Mouse (Mus musculus) heart, embryonic 11.5 days (tissue): ENCODE measurements at regions not wholly inside any gene's neighbourhood (a gene's known extent, or its start where the extent isn't known, plus 50 kb on each side); places are given as distances from the start of the nearest gene placed in this dataset.

Experiments
- ATAC-seq: fragments of 200-750 bp; cut with Nextera tagmentation; replicated peaks from 2 replicates; pipeline ENCODE4 v1.8.0; 2017; ENCODE audit warnings: moderate library complexity; ENCODE audit not compliant: insufficient number of reproducible peaks, low FRiP score, low TSS enrichment
- H3K27ac ChIP-seq: fragments of 300-500 bp; sonication (generic); 2 replicates; pipeline ENCODE4 v1.5.1; 2014; ENCODE audit warnings: mild to moderate bottlenecking, low read depth, low read length
- H3K27me3 ChIP-seq: fragments of 300-500 bp; sonication (generic); 2 replicates; pipeline ENCODE4 v1.6.1; 2014; ENCODE audit warnings: mild to moderate bottlenecking, low read length, mixed read lengths; ENCODE audit not compliant: control insufficient read depth, insufficient read depth
- H3K36me3 ChIP-seq: fragments of 300-500 bp; sonication (generic); 2 replicates; pipeline ENCODE4 v1.6.1; 2014; ENCODE audit warnings: mild to moderate bottlenecking, low read length, moderate library complexity, mixed read lengths; ENCODE audit not compliant: control insufficient read depth, insufficient read depth
- H3K4me1 ChIP-seq: fragments of 300-500 bp; sonication (generic); 2 replicates; pipeline ENCODE4 v1.6.1; 2014; ENCODE audit warnings: low read length; ENCODE audit not compliant: control insufficient read depth, insufficient read depth
- H3K4me2 ChIP-seq: fragments of 300-500 bp; sonication (generic); 2 replicates; pipeline ENCODE4 v1.6.1; 2014; ENCODE audit warnings: mild to moderate bottlenecking, moderate library complexity
- H3K4me3 ChIP-seq: fragments of 300-500 bp; sonication (generic); 2 replicates; pipeline ENCODE4 v1.5.1; 2014; ENCODE audit warnings: low read depth, low read length
- H3K9ac ChIP-seq: fragments of 300-500 bp; sonication (generic); 2 replicates; pipeline ENCODE4 v1.6.1; 2014; ENCODE audit warnings: mild to moderate bottlenecking, low read depth, low read length, moderate library complexity
- H3K9me3 ChIP-seq: fragments of 300-500 bp; sonication (generic); replicated peaks from 2 replicates; pipeline ENCODE4 v1.6.1; 2016; ENCODE audit warnings: low read length; ENCODE audit not compliant: control insufficient read depth
- WGBS: fragments of 180-500 bp; shearing (Covaris S2); extraction: QIAGEN DNeasy Blood & Tissue Kit; methylation state at CpG from one replicate; pipeline ENCODE4 v1.1.7; 2014; ENCODE audit not compliant: insufficient replicate concordance; 5-methylcytosine and 5-hydroxymethylcytosine counted together

DNA sequence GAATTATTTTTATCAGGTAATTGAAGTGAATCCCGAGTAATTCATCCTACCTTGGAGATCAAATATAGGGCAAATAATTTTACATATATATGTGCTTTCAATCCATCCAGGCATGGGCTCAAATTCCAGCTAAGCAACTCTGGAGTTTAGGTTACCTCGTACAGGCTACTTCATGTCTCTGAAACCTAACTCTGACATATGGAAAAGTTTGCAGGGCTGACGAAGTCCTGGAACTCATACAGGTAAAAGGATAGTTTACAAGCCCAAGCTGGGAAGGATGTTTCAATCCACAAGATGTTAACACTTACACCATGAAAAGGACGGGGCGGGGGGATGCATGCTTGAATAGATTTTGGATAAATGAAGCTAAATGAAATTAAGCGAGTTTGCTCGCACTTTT is 235.9 kb upstream of the Tbx3 start:
- H3K36me3 ChIP-seq, result no peaks in the 10 kb centered on the region
- no peaks in the 10 kb centered on the region; the same call in 1 of the 2 replicates for H3K9me3 ChIP-seq
- no peak overlapping the region for H3K27ac ChIP-seq
- no peak overlapping the region for H3K4me2 ChIP-seq
- H3K9ac ChIP-seq, result no peak overlapping the region
- no peak for ATAC-seq
- H3K27me3 ChIP-seq, result no peaks in the 10 kb centered on the region
- 58% methylated on average over 7 of the region's 7 CpGs for WGBS
- no peak overlapping the region for H3K4me3 ChIP-seq
- H3K4me1 ChIP-seq, result no peaks in the 10 kb centered on the region

DNA sequence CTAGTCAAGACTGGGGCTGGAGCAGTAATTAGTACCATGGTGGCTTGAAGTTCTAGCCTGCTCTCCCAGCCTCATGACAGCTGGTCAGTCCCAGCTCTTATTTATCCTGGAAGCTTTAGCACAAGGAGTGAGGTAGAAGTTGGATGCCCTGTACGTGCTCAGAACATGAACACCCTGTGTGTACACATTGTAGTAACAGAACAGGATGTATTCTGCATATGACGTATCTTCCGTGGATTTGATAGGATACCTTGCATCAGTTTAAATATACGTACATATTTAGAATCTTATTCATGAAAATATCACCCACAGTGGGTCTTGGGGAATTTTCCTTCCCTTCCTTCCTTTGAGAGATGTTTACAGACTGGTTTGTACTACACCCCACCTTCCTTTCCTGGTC is 222.0 kb upstream of the Tbx3 start:
- Histone ChIP-seq H3K9ac (no peak overlapping the region), H3K27me3 (no peaks in the 10 kb centered on the region), H3K9me3 (no peaks in the 10 kb centered on the region), H3K4me3 (no peak overlapping the region), H3K4me1 (peaks cover 9% of the 10 kb centered on the region), H3K36me3 (no peaks in the 10 kb centered on the region), H3K27ac (no peak overlapping the region), H3K4me2 (no peak overlapping the region)
- ATAC-seq, result no peak
- 83% methylated on average over 4 of the region's 4 CpGs for WGBS

DNA sequence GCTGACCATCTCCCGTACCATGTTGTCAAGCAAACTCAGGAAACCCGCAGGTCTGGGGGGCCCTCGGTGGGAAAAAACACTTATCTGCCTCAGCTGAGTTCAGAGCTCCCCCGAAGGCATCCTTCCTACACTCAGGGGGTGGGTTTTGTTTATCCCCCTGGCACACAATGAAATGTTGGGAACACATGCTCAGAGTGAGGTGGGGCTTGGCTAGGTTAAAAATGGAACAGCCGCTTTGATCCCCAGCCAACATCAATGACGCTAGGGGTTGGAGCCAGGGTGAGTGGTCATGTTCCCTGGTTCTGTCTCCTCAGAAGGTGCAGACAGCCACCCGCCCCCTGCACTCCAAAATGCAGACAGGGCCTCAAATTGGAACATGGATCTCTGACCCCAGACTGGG is 221.3 kb upstream of the Tbx3 start:
- H3K27ac ChIP-seq, result peak overlapping the region; percentile 43; the same call in 1 of the 2 replicates
- H3K4me2 ChIP-seq, result peak overlapping the region; percentile 36
- H3K27me3 ChIP-seq, result no peaks in the 10 kb centered on the region
- WGBS, result 36% methylated on average over 7 of the region's 7 CpGs
- H3K4me3 ChIP-seq, result no peak overlapping the region
- ATAC-seq, result peak; percentile 42; the same call in 1 of the 2 replicates
- peaks cover 9% of the 10 kb centered on the region for H3K4me1 ChIP-seq
- no peak overlapping the region for H3K9ac ChIP-seq
- H3K9me3 ChIP-seq, result no peaks in the 10 kb centered on the region
- H3K36me3 ChIP-seq, result no peaks in the 10 kb centered on the region

DNA sequence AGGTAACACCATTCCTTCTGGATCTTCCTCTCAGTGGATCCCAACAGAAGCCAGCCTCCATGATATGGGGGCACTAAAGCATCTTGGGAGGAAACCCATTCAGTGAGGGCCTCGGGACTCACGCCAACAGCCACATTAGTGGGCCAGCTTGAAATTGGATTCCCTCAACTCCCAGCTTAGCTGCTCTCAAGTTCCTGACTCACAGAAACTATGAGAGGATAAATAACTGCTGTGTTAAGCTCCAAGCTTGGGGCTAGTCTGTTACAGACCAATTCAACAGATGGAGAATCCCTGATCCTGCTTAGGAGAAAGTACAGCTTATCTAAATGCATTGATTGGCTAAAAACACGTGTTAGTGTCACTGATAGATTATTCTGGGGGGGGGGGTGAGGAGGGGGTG is 210.7 kb upstream of the Tbx3 start:
- H3K4me3 ChIP-seq, result no peak overlapping the region
- no peaks in the 10 kb centered on the region for H3K36me3 ChIP-seq
- no peak overlapping the region for H3K27ac ChIP-seq
- no peak for ATAC-seq
- no peaks in the 10 kb centered on the region for H3K9me3 ChIP-seq
- H3K27me3 ChIP-seq, result 0 out of 2 replicates have a peak, but pooled peaks cover 2% of the 10 kb centered on the region
- no peak overlapping the region for H3K4me2 ChIP-seq
- no peak overlapping the region for H3K9ac ChIP-seq
- 57% methylated on average over 3 of the region's 3 CpGs for WGBS
- H3K4me1 ChIP-seq, result 0 out of 2 replicates have a peak, but pooled peaks cover 5% of the 10 kb centered on the region

DNA sequence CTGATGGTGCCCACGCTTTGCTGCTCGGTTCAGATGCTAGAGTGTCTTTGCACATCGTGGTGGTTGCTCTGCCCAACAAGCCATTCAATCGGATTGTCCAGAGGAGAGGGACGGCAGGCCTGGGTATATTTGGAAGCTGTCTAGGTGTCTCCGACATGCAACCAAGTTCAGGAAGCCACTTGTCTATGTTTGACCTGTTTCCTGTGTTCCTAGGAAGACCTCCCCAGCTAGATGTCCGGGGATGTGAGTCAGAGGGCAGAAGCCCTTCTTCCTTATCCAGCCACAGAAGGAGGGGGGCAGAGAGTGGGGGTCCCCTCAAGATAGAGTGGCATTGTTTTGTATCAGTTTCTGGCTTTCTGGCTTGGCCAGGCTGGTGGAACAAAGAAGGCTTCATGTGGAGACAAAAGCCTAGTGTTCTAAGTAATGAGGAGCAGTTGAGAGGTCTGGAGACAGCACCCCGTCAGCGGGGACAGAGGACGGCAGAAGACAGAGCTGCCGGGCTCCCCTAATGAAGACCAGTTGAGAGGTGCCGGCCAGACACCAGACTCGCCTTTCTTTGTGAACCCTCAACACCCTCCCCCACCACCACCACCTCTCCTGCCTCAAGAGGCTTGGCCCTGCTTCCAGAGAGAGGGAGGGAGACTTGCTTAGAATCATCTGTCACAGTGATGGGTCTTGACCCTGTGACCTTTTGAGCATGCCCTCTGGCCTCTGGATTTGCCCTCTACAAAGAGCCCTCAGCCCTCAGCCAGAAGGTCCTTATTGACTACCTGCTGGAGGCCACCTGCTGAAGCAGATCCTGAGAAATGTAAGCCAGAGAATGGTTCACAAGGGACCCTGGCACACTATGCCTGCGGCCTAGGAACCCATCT is 207.6 kb upstream of the Tbx3 start:
- Histone ChIP-seq H3K9ac (no peak overlapping the region), H3K4me3 (no peak overlapping the region), H3K4me1 (0 out of 2 replicates have a peak, but pooled peaks cover 5% of the 10 kb centered on the region), H3K27me3 (no peaks in the 10 kb centered on the region), H3K27ac (no peak overlapping the region), H3K36me3 (no peaks in the 10 kb centered on the region), H3K9me3 (no peaks in the 10 kb centered on the region), H3K4me2 (no peak overlapping the region)
- WGBS, result 46% methylated on average over 14 of the region's 14 CpGs
- ATAC-seq, result no peak

DNA sequence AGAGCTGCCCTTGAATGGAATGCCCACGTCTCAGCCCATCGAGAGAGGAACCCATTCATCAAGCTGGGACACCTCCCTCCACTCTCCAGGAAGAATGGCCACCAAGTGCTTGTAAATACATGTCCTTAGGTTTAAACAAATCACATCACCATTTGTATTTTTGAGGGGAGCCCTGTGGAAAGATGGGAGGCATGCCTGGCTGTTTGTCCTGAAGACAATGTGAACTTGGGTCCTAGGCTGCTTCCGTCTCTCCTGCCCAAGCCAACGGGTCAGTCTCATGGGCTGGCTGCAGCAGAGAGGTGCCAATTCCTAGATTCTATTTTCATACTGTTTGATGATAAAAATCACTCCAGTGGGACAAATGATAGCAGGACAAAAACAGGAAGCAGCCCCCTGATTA is 205.9 kb upstream of the Tbx3 start:
- Histone ChIP-seq H3K4me2 (no peak overlapping the region), H3K36me3 (no peaks in the 10 kb centered on the region), H3K4me3 (no peak overlapping the region), H3K9me3 (no peaks in the 10 kb centered on the region), H3K27me3 (no peaks in the 10 kb centered on the region), H3K9ac (no peak overlapping the region), H3K4me1 (0 out of 2 replicates have a peak, but pooled peaks cover 5% of the 10 kb centered on the region), H3K27ac (no peak overlapping the region)
- no peak for ATAC-seq
- WGBS, result 53% methylated on average over 4 of the region's 4 CpGs

DNA sequence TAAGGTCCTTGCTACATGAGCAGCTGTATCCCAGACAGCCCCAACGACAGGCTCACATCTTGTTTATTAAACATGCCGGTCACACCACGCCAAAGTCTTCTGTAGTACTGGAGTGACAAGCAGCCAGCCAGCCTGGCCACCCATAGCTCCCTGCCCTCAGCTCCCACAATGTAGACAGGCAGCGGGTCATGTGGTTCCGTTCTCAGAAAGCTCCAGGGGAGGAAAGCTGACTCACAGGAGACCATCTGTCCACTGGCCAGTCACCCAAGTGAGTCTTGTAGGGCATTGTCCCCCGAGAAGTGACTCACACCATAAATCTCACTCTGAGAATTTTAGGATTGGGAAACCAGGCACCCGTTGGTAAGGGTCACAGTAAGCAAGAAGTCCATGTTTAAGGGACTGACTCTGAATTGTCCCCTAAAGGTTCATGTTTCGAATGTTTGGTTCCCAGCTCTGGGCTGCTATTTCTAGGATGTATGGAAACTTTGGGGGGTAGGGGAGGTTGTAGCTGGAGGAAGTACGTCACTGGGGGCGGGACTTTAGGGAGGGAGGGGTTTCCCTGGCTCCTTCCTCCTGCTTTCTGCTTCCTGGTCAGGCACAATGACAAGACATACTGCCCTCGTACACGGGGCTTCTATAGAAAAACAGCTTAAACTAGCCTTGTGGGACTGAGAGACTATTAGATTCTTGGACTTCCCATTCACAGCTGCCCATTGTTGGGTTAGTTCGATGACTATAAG is 203.0 kb upstream of the Tbx3 start:
- H3K9me3 ChIP-seq, result no peaks in the 10 kb centered on the region
- WGBS, result 78% methylated on average over 13 of the region's 13 CpGs
- H3K36me3 ChIP-seq, result no peaks in the 10 kb centered on the region
- H3K9ac ChIP-seq, result no peak overlapping the region
- H3K4me1 ChIP-seq, result 0 out of 2 replicates have a peak, but pooled peaks cover 5% of the 10 kb centered on the region
- no peaks in the 10 kb centered on the region for H3K27me3 ChIP-seq
- no peak overlapping the region for H3K4me3 ChIP-seq
- H3K27ac ChIP-seq, result no peak overlapping the region
- H3K4me2 ChIP-seq, result no peak overlapping the region
- no peak for ATAC-seq

DNA sequence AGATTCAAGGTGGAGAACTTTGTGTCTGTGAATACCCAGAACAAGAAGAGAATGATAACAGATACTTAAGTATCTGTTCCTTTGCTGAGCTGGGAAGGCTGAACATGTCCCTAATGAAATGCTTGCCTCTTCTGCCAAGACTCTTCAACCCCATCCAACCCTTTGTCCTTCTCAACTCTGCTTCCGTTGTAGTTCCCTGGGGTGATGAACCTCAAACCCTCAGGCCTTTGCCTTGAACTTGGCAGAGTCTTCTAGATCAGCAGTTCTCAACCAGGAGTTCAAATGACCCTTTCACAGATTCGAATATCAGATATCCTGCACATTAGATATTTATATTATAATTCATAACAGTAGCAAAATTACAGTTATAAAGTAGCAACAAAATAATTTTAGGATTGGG is 192.5 kb upstream of the Tbx3 start:
- H3K4me1 ChIP-seq, result no peaks in the 10 kb centered on the region
- no peaks in the 10 kb centered on the region for H3K9me3 ChIP-seq
- ATAC-seq, result no peak
- H3K9ac ChIP-seq, result no peak overlapping the region
- 0 out of 2 replicates have a peak, but pooled peaks cover 3% of the 10 kb centered on the region for H3K27me3 ChIP-seq
- WGBS, result 83% methylated on average over 2 of the region's 2 CpGs
- no peak overlapping the region for H3K4me3 ChIP-seq
- H3K4me2 ChIP-seq, result no peak overlapping the region
- H3K36me3 ChIP-seq, result no peaks in the 10 kb centered on the region
- H3K27ac ChIP-seq, result no peak overlapping the region
